Mouse (Mus musculus) gastrocnemius, adult 2 months (tissue): Measurements from ENCODE around the gene Paqr7. TPM values are rescaled to one million over a fixed set of nuclear protein-coding genes. Genes with fewer than 3 reads are reported as not detected.
A peak's percentile ranks its signal among the peaks of the same experiment; 100 is the strongest.

Experiments used
- DNase-seq: peaks from one replicate; pipeline ENCODE4 v3.0.0; 2022
- H3K27ac ChIP-seq: fragments of 200-600 bp; 2 replicates; pipeline ENCODE4 v1.8.1; 2022; ENCODE audit warnings: mild to moderate bottlenecking
- H3K4me3 ChIP-seq: fragments of 200-600 bp; 2 replicates; pipeline ENCODE4 v1.8.1; 2022; ENCODE audit warnings: mild to moderate bottlenecking, moderate library complexity
- CTCF ChIP-seq: fragments of 200-600 bp; IDR thresholded peaks from 2 replicates; pipeline ENCODE4 v1.8.1; 2022; ENCODE audit warnings: antibody characterized with exemption, mild to moderate bottlenecking, moderate library complexity
- intact Hi-C: fragments of 180-260 bp; cut with DNase I; formaldehyde crosslinking; loops from one replicate; pipeline ENCODE4 v1.15.1; 2025
- long read RNA-seq, 2 experiments: library from polyadenylated mRNA; stranded (forward); transcript quantifications; one replicate each; pipeline ENCODE4 v2.0.0; 2021
- total RNA-seq, 2 experiments: library from RNA; stranded (reverse); gene quantifications; 2 replicates each; pipeline ENCODE4 v1.2.3; 2021

Paqr7 gene
- 1 to 10 TPM; 1.7 to 2.3 TPM for total RNA-seq
- long read RNA-seq, experiment 1, partial matches to known transcripts, result 0 of 3 reads
- long read RNA-seq, experiment 1, other reads (novel, unspliced or antisense), result 0 of 3 reads
- long read RNA-seq, experiment 2, partial matches to known transcripts, result 0 of 4 reads
- long read RNA-seq, experiment 2, other reads (novel, unspliced or antisense), result 2 of 4 reads

DNA sequence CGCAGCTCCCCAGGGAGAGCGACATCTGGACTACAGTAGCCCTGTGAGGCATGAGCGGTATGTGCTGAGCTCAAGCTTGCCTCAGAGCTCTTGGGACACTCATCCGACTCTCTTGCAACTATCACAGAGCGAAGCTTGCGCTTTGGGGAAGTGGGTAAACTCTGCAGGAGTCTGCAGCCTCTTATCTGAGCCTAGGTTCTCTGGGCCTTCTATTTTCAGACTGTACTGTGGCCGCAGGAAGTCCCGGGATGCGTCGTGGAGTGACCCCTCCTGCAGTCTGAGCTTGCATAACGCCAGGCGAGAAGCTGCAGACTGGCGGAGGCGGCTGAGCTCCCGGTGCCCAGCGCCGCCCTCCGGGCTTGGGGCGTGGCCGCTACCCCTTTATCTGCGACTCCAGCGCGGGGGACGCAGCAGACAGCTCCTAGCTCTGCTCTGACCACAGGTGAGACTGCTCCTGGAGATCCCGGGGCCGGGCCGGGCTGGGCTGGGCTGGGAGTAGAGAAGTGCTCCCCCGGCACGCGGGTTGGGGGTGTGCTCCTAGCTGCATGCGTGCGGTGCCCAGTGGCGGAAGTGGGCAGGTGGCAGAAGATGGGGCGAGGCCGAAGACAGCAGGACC is at the start of gene Paqr7:
Gene Paqr7 (plus strand): TSS at position 103 of the 616 bp plus-strand sequence.
- peak within 1 kb of the TSS; percentile 86 for H3K4me3 ChIP-seq
- peak within 1 kb of the TSS; percentile 87 for H3K27ac ChIP-seq
- TF ChIP-seq CTCF, result no peak
- intact Hi-C loops, result no loop called here
- DNase-seq, result peak; percentile 86

DNA sequence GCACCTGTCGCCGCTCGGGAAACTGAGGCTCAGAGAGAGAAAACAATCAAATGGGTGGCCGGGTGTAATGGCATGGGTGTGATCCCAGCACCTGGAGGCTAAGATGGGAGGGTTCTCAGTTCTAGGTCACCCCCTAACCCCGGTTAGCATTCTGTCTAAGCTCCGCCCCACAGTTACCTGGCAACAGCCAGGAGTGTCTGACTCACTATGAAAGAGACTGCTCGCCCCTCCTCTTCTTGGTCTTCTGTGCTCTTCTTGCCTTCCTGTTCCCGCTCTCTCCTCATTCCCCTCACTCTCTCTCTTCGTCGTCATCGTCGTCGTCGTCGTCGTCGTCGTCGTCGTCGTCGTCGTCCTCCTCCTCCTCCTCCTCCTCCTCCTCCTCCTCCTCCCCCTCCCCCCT is 48.5 kb upstream of the Paqr7 start:
- intact Hi-C loops, result no loop called here
- TF ChIP-seq CTCF, result no peak
- H3K4me3 ChIP-seq, result no peak overlapping the region

GRCm38 (mm10) chr4:134449595-134450391 is 46.7 kb upstream of the Paqr7 start:
- TF ChIP-seq CTCF, result no peak
- intact Hi-C loops, result no loop called here
- no peak overlapping the region for H3K4me3 ChIP-seq
- DNase-seq, result no peak
- H3K27ac ChIP-seq, result no peak overlapping the region

More for the DNA sequence above, 48.5 kb upstream of the Paqr7 start:
- no peak overlapping the region for H3K27ac ChIP-seq
- no peak for DNase-seq

- Histone ChIP-seq H3K4me3 (peak overlapping the region; percentile 41), H3K27ac (no peak overlapping the region; the same call in 1 of the 2 replicates)
- intact Hi-C loops, result no loop called here
These were observed 45.9 kb upstream of the Paqr7 start for GRCm38 (mm10) chr4:134450392-134451195.

DNA sequence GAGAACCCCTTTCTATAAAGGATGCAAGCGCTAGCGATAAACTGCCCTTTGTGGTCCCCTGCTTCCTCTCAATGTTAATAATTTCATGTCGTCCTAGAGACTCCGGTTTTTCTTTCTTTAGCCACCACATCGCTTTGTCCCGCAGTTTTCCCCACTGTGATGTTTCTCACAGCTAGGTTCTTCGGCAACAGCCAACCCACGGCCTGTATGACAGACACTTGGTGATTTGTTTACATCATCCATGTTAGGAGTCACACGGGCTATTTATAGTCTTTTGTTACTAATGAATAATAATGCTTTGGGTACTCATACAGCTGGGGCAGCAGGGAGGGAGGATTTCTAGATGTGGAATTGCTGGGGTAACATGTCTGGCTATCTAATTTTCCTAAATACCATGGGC is 45.0 kb upstream of the Paqr7 start:
- intact Hi-C loops, result no loop called here
- DNase-seq, result no peak
- no peak overlapping the region for H3K4me3 ChIP-seq
- no peak overlapping the region for H3K27ac ChIP-seq
- no peak for TF ChIP-seq CTCF

More at GRCm38 (mm10) chr4:134450392-134451195, 45.9 kb upstream of the Paqr7 start:
- no peak for TF ChIP-seq CTCF
- DNase-seq, result no peak

DNA sequence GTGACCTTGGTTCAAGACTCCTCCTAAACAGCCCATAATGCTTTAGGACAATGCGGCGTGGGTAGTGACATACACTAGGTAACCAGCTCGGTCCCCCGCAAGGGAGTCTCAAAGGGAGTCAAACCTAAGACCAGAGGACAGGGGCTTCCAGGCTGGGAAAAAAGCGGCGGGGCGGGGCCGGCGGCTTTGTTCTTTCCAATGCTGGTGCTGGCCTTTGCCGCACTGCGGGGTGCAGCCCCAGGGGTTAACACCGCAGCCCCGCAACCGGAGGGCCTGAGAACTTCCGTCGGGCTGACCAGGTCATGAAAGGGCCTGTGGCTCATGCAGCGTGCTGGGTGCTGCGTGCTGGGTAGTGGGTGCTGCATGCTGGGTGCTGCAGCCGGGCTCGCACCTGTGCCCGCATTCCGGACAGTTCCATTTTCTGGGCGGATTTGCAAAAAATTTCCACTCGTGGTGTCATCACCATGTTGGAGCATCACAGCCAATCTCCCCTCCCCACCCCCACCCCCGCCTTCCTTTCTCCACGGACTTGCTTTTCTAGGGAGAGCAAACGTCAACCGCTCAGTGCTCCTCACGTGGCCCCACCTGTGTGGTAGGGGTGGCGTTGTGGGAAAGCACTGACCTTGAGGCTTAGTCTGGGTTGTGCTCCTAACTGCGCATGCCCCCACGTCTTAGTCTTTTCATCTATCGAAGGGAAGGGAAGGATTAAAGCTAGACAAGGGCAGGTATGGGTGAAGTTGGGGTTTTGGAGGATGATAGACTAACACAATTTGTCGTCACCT is 42.7 kb upstream of the Paqr7 start:
- Histone ChIP-seq H3K27ac (no peak overlapping the region), H3K4me3 (peak overlapping the region; percentile 20; the same call in 1 of the 2 replicates)
- DNase-seq, result no peak
- TF ChIP-seq CTCF, result no peak
- intact Hi-C loops, result no loop called here

DNA sequence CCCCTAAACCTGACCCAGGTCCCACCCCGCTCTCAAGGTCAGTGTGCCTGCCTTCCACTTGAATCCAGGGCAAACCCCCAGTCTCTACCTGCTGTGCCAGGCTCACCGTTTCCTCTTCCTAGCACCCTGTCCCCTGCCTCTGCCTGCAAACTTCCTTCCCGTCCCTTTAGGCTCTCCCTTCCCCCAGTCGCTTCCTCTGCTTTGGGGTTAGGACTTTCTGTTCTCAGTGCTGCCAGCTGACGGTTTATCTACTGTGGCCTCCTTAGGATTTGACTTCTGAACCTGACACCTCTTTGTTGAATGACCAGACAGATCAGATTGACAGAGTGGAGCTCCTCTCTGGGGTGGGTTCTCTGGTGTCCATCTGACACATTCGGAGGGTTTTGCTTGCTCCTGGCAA is 41.2 kb upstream of the Paqr7 start:
- intact Hi-C loops, result no loop called here
- Histone ChIP-seq H3K27ac (no peak overlapping the region), H3K4me3 (no peak overlapping the region)
- TF ChIP-seq CTCF, result no peak
- DNase-seq, result no peak

DNA sequence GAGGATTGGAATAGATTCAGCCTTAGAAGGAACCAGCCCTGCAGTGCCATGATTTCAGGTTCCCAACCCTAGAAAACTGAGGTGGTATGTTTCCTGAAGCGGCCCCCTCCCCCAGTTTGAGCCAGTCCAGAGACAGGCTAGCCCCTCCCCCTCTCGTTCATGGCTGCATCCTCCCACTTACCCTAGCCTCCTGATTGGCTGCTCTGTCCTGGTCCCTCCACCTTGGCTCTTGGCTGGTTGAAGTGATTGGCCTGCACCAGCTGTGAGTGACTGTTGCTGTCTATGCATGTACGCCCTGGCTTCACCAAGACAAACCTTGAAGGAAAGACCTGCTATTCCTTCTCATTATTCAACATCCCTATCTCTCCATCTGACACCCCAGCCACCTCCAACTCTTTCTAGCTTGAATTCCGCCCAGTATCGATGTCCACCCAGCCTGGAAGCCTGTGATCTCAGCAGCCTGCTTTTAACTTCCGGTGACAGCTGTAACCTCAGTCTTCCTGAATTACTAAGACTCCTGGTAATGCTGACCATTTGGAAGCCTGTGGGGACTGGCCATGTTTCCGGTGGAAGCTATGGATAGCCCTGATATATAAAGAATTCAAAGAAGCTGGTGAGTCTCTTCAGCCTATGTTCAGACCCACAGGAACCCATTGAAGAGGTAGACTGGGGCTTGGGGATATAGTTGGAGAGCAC is 39.2 kb upstream of the Paqr7 start:
- H3K27ac ChIP-seq, result no peak overlapping the region
- DNase-seq, result no peak
- intact Hi-C loops, result no loop called here
- no peak for TF ChIP-seq CTCF
- no peak overlapping the region for H3K4me3 ChIP-seq

DNA sequence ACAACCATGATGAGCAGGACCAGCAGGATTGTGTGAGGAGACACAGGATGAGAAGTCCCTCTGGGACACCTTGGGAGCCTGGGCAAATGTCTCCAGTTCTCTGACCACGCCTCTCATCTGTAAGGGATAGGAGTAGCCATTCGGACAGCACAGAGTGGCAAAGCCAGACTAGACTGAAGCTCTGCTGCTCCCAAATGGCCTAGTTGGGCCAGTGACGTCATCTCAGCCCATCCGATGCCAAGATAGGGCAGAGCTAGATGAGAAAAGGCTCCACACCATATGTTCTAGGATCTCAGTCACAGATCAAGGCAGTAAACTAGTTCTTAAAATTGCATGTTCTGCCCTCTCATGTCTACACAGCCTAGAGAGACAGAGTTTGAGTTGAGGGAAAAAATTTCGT is 37.6 kb upstream of the Paqr7 start:
- no peak for DNase-seq
- Histone ChIP-seq H3K27ac (no peak overlapping the region), H3K4me3 (no peak overlapping the region)
- no peak for TF ChIP-seq CTCF
- intact Hi-C loops, result no loop called here

DNA sequence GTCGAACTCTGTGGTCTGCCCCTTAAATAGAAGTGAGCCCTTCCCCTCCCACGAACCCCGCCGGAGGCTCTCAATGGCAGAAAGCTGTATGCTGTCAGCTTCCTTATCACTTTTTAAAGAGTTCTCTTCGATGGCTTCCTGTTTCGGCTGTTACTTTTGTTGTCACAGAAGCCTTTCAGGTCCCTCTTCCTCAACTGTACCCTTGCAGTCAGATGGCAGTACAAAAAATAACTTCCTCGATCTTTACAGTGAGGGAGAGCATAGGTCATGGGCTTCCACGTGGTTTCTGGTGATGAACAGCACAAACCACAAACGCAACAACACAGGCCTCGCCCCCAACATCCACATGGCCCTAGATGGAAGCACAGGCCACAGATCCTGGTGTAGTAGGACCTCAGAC is 36.2 kb upstream of the Paqr7 start:
- intact Hi-C loops, result no loop called here
- TF ChIP-seq CTCF, result no peak
- Histone ChIP-seq H3K4me3 (no peak overlapping the region), H3K27ac (no peak overlapping the region)
- no peak for DNase-seq

GRCm38 (mm10) chr4:134461252-134461651 is 35.2 kb upstream of the Paqr7 start:
- Histone ChIP-seq H3K4me3 (no peak overlapping the region), H3K27ac (no peak overlapping the region)
- no peak for DNase-seq
- intact Hi-C loops, result no loop called here
- no peak for TF ChIP-seq CTCF
